Mouse (Mus musculus) lung, postnatal 14 days (tissue): ENCODE results near the gene Gm11111.

ENCODE experiments used
- DNase-seq: peaks from one replicate; pipeline ENCODE4 v3.0.0; 2021

Gm11111 gene

GRCm38 (mm10) chr5:98585915-98586314 lies 33.4 kb downstream of the Gm11111 start:
- no peak for DNase-seq
